Mouse (Mus musculus) retina, adult 2 months (tissue): ENCODE measurements at regions not wholly inside any gene's neighbourhood (a gene's known extent, or its start where the extent isn't known, plus 50 kb on each side); places are given as distances from the start of the nearest gene placed in this dataset.

Source experiments
- DNase-seq: peaks from one replicate; pipeline ENCODE4 v3.0.0-alpha.2; 2012; ENCODE audit warnings: low read depth, low spot score

DNA sequence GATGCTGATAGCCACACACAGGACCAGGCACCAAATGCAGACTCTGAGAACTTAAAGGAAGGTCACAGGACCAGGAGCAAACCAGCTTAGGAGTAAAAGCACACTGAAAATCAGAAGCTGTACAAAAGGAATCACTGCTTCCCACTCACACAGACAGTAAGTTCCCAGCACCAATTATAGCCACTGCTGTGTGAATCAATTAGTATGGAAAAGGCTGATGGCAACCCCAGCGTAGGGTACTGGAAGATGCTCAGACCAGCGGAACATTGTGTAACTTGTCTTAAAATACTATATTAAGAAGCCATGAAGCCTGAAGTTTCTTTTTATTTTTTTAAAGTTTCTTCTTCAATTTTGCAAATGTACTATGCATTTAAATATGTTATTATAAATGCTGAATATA is 115.8 kb downstream of the Lnpk start:
- DNase-seq, result no peak

DNA sequence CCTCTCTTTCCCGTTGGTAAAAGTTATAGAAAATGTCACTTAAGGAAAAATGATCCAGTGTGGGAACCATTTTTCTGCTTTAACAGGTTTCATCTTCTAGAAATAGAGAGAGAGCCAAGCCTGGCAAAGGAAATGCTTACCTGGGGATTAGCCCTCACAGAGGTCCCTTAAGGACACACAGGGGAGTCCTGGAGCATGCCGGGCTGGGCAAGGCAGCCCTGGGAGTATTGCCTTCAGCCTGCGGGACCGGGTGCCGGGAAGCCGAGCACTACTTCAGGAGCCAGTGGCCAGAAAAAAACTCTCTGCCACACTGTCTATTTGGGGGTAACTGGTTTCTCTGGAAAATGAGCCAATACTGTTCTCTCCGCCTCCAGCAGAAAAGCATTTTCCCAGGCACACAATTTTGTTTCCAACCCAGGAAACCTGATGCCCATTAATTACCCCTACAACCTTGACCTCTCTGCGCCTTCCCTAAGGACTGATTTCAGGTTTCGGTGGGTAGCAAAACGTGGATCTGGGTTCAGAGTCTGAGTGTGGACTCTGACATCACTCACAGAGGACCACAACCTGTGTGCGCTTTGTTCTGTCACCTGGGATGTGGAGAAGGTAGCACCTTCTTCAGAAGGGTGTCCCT is 117.9 kb downstream of the Lnpk start:
- DNase-seq, result no peak

DNA sequence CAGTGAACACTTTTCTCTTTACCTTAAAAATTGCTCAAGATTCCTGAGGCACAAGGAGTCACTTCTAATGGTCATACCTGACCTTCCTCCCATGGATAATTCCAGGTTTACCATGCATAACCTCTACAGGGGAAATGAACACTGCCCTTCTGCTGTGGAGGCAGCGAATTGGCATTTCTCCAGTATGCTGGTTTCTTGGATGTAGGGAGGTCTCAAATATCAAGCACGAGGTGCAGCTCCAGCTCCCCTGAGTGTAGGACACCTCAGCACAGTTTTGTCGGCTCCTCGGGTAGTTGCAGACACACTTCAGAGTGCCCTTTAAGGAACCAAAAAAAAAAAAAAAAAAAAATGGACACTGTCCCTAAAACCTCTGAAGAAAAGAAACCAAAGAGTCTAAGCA is 124.8 kb downstream of the Lnpk start:
- no peak for DNase-seq

- DNase-seq, result no peak
Observed at GRCm38 (mm10) chr2:74452679-74453078, 126.6 kb downstream of the Lnpk start.

- no peak for DNase-seq
Observed at GRCm38 (mm10) chr2:74451578-74451977, 127.7 kb downstream of the Lnpk start.

DNA sequence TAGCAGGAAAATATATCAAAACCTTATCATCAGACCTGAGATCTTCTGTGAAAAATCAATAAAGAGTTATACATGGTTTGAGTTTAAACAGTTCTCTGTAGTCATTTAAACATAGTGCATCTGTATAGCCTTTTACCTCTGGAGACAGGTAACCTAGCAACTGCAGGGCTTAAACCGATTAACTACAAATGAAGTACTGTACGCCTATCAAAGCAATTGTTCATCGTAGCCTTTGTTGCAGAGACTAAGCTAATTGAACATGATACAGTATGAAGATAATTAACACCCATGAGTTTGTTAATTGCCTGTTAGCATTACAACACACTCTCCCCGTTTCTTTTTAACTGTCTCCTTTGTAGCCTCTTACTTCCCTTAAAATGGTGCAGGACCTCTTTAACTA is 128.2 kb downstream of the Lnpk start:
- no peak for DNase-seq

- DNase-seq, result no peak
Observed at GRCm38 (mm10) chr2:74450064-74450765, 129.0 kb downstream of the Lnpk start.

DNA sequence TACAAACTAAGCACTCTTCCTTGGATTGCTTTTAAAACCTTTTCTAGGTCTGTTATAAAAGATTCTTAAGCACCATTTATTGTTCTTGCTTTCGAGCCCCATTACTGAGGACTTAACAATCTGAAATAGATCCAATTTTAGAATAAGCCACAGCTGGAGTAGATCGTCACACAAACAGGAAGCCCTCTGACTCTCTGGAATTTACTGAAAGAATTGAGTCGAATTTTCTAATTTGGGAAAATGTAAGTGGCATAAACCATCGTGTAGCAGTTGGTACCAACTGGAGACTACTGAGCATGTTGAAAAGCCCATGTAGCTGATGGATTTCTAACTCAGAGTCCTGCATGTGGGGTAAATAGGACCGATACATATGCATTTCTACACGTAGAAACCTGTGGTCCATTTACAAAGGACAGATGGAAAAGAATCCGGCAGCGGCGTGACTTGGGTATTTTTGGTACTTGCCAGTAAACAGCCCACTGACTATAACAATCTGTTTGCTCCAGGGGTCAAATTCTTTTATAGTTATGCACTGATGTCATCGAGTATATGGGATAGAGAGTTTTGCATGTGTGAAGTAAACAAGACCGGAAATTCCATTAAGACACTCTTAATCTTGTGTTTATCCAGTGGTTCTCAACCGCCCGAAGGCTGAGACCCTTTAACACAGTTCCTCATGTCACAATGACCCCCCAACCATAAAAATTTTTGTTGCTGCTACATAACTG is 143.9 kb downstream of the Lnpk start:
- no peak for DNase-seq

- DNase-seq, result no peak
Observed at GRCm38 (mm10) chr2:74426746-74427145, 152.5 kb downstream of the Lnpk start.

DNA sequence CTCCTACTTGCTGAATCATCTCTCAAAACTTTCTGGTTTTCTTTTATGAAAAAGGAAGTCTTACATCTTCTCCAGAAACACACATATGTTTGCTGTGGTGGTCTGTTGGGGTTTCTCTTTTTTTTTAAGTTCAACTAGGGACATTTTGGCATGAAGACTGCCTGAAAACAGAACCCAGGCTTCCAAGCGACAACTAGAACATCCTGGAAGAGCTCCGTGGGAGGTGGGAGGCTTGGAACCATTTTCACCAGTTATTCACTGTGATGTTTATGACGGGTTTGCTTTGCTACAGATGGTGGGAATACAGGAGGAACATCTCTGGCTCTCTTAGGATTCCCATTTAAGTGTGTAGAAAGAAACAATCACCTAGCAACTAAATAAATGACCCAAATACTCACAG is 154.5 kb downstream of the Lnpk start:
- DNase-seq, result no peak

DNA sequence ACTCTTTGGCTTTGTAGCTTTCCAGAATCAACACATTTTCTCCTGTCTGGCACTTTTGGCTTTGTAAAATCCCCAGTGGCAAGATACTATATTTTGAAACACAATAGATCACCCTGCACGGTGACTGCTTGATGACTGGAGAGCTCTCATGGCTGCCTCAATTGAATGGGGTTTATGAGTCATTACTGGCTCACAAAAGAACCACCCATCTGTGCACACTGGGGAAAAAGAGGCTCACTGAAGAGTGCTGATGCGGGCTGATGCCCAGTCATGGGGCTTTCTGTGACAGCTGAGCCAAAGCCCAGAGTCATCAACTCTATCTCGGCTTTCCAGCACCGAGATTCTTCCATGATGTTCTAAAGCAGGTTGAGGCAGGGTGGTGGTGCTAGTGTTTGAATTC is 163.1 kb downstream of the Lnpk start:
- DNase-seq, result no peak

DNA sequence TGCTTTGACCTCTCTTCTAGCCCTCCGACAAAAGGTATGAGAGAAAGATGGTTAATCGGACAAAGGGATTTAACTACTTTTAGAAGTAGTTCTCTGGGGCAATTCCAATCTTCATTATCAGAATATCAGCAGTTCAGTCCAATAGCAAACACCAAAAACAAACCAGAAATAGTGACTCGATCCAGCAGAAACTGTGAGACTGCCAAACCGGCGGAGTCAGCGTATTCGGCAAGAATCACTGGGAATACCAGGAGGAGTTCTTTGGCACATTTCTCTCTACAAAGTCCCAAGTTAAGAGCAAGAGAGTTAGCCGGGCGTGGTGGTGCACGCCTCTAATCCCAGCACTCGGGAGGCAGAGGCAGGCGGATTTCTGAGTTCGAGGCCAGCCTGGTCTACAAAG is 164.5 kb downstream of the Lnpk start:
- DNase-seq, result no peak

GRCm38 (mm10) chr2:74409856-74410404 is 169.3 kb downstream of the Lnpk start:
- no peak for DNase-seq

GRCm38 (mm10) chr2:74404493-74404892 is 174.7 kb downstream of the Lnpk start:
- no peak for DNase-seq

- no peak for DNase-seq
Observed at GRCm38 (mm10) chr2:74391064-74391463, 188.2 kb downstream of the Lnpk start.

DNA sequence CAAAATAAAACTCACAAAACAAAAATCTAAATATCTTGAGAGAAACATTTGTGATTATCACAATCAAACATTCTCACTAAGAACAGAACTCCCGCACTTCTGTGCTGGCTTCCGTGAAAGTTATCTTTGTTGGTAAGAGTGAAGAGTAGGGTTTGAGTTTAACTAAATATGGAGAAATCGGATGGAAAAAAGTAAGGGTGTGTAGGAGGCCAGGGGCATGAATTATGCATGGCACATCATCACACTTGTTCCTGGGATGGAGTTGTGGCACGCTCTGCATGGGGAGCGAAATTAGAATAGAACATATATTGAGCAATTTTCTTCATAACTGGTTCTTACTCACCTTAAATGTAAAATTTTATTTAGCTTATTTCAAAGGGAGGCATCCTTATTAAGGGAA is 191.2 kb downstream of the Lnpk start:
- DNase-seq, result no peak

GRCm38 (mm10) chr2:74384918-74385317 is 194.3 kb downstream of the Lnpk start:
- DNase-seq, result no peak

DNA sequence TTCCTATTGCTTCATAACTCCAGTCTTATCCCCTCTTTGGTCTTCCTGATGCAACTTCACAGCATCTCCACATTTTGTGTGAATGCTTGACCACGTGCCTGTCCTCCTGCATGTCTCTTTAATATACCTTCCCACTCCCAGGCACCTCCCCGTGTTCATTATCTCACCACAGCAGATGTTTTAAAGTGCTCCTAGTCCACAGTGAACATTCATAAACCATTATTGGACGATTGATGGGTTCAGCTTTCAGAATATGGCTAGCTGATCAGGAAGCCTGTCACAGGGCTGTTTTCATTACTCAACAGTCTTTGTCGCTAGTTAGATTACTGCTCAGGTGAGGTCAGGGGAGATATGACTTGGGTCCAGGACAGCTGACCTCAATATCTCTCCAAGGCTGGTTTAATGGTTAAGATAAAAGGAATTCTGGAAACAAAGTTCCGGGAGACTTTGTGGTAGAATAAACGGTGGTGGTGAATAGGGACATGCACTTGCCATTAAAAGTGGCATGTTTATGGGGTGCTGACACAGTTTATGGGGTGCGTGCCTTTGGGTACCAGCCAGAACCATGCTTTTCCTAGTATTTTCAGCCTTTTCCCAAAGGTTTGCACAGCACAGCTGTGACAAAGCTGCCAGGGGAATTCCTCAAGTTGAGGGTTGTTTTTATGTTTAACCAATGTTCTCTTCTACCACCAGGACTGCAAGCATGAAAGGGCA is 198.5 kb downstream of the Lnpk start:
- DNase-seq, result no peak

DNA sequence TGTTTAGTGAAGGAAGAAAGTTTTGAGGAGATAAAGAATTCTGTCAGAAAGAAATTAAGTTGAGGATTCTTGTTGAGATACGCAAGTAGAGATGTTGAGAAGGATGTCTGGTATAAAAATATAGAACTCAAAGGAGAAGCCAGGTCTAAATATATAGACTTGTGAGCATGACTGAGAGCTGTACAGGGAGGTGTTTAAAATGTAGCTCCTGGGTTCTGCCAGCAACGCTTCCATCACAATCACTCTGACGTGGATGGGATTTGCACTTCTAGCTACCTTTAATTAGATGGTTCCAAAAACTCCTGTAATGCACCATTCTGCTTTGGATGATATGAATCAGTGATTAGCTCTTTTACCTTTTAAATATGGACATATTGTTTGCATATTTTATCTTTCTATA is 200.5 kb downstream of the Lnpk start:
- DNase-seq, result no peak

- DNase-seq, result no peak
Observed at GRCm38 (mm10) chr2:74373938-74374337, 205.3 kb downstream of the Lnpk start.

GRCm38 (mm10) chr2:74373056-74373455 is 206.2 kb downstream of the Lnpk start:
- no peak for DNase-seq

GRCm38 (mm10) chr2:74363255-74363654 is 216.0 kb downstream of the Lnpk start:
- DNase-seq, result no peak
